Mouse (Mus musculus): ENCODE results near the gene Gprc5b. TPM values are rescaled to one million over a fixed set of nuclear protein-coding genes. Genes with fewer than 3 reads are reported as not detected.

Gene Gprc5b
- polyA plus RNA-seq (2017; shearing (Covaris generic)): 1.6 TPM

DNA sequence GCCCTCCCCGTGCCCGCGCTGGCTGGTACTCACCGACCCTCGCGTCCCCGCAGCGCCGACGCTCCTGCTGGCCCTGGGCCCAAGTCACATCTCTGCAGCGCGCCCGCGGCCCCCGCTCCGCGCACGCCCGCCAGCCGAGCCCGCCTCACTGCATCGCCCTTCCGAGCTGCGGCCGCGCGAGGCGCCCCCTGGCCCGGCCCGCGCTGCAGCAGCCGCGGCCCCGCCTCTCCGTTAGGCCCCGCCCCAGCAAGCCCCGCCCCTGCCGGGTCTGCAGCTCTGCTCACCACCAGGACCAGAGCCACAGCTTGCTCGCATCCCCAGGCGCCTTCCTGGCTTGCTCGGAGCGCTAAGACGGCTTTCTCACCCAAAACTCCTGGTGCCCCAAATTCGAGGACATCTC, at the start of gene Gprc5b:
Gene Gprc5b (minus strand): TSS at position 205 of the 400 bp plus-strand sequence.

Other genes with a start within 250 kb of the Gprc5b start
- 0.62 TPM for gene Iqck, start 139.5 kb downstream of the Gprc5b start, polyA plus RNA-seq (2017; shearing (Covaris generic))
- gene Knop1, start 139.0 kb downstream of the Gprc5b start, polyA plus RNA-seq (2017; shearing (Covaris generic)): 46.1 TPM
- gene Gpr139, start 189.4 kb upstream of the Gprc5b start, polyA plus RNA-seq (2017; shearing (Covaris generic)): not detected

Measured in CD4-positive, CD25-positive, alpha-beta regulatory T cell, adult 9 weeks (primary cell).